Mouse (Mus musculus): ENCODE data around the gene Gsto2.

Gene Gsto2

GRCm38 (mm10) chr19:47919126-47919965 lies 54.0 kb downstream of the Gsto2 start, which contains the start of the genes Cfap43 and Itprip:
Cfap43 (minus strand) TSS chr19:47919287.
Itprip (minus strand) TSS chr19:47919299.
- no peak for TF ChIP-seq GATA4 (IDR thresholded peaks at IDR 0.05; ENCODE audit: insufficient replicate concordance, low read length)

- no peak for TF ChIP-seq GATA4 (IDR thresholded peaks at IDR 0.05; ENCODE audit: insufficient replicate concordance, low read length)
These were observed 54.6 kb downstream of the Gsto2 start for GRCm38 (mm10) chr19:47919966-47920375.

GRCm38 (mm10) chr19:47925819-47926218 lies 60.5 kb downstream of the Gsto2 start:
- TF ChIP-seq GATA4 (IDR thresholded peaks at IDR 0.05; ENCODE audit: insufficient replicate concordance, low read length) = peak; percentile 94; the same call in 1 of the 2 replicates

DNA sequence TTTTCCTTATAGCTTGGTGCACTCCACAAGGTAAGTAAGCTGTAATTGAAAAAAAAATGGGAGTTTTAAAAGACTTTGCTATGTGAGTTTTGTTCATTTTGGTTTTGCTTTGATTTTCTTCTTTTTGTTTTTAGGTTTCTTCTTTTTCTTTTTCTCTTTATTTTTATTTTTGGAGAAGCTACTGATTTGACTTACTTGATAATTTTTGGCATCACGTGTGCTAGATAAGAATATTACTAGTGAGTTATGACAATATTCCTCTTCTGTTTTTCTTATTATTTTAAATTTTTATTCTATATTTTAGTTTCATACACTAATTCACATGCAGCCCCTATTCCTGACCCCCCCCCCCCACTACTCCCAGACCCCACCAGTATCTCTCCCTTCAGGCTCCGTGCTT lies 61.7 kb downstream of the Gsto2 start:
- TF ChIP-seq GATA4 (IDR thresholded peaks at IDR 0.05; ENCODE audit: insufficient replicate concordance, low read length) = no peak

DNA sequence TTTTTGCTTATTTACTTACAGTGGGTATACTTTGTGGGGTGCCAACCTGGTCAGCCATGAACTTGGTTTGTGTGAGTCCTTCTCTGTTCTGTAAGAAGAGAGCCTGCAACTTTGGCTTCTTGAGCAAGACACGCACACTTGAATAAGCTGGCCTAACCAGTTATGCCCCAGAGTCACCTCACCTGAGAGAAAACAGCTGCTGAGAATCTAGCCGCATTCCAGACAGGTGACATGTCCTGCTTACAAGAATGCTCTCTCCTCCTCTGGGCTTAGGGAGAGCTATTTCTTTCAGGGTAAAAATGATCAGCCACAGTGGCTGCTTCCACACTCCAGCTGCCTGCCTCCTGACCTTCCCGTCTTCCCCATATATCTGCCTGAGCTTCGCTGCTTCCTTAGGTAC lies 63.7 kb downstream of the Gsto2 start:
- TF ChIP-seq GATA4 (IDR thresholded peaks at IDR 0.05; ENCODE audit: insufficient replicate concordance, low read length) = no peak

DNA sequence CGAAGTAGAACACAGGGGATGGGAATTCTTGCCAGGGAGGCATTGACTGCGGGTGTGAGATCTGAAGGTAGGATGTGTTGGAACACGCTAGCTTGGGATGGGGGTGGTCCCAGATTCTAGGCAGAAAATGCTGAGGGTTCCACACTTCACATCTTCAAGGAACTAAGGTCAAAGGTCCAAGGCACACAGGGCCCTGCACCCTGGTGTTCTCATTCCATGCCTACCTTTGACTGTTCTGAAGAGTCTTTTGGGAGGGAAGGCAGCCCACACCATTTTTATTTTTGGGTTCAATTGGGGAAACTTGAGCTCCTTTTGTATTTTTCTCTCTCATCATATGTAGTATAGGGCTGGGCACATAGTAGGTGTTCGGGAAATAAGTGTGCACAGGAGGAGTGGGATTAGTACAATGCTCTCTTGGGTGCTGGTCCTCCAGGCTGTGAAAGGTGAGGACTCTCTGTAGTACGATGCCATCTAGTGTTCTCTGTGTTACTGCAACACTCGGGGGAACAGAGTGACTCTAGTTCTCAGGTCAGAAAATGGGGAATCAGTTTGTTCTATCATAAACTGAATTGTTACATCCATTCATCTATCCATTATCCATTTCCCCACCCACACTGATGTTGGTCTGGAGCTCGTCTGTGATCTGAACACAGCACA lies 66.8 kb downstream of the Gsto2 start:
- TF ChIP-seq GATA4 (IDR thresholded peaks at IDR 0.05; ENCODE audit: insufficient replicate concordance, low read length) = no peak

GRCm38 (mm10) chr19:47934146-47934545 lies 68.8 kb downstream of the Gsto2 start:
- TF ChIP-seq GATA4 (IDR thresholded peaks at IDR 0.05; ENCODE audit: insufficient replicate concordance, low read length) = no peak

DNA sequence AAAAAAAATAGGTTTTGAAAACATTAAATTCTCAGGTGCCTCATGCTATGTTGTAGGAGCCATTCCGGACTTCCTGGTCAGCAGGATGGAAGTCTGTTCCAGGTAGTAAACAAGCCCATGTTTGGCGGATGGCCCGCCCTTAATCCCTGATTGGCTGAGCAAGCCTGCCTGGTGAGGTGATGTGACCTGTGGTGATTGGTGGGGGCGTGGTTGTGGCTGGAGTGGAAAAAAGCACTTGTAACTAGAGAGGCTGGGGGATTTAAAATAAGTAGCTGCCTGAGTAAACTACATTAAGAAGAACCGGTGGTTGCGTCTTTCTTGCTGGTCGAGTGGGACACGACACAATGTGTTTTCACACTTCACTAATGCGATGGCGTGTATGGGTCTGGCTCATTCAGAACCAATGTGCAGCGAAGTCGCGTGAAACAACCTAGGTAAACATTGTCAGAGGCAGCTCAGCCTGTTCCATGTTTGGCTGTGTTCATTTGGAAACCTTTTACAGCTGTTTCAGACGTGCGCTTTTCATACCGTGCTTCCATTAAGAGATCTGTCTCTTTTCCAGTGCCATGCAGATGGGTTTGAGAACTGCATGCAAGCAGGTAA lies 69.4 kb downstream of the Gsto2 start:
- TF ChIP-seq GATA4 (IDR thresholded peaks at IDR 0.05; ENCODE audit: insufficient replicate concordance, low read length) = no peak

DNA sequence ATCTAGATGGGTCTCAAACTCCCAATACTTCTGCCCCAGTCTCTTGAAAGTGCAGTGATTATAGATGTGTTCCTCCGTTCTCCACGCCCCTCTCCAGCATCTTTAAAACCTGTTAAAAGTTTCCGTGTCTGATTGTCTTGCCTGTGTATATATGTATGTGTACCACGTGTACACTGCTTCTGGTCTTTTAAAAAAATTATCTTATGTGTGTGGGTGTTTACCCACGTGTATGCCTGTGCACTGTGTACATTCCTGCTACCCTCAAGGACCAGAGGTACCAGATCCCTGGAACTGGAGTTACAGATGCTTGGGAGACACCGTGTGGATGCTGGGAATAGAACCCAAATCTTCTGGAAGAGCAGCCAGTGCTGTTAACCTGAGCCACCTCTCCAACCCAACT lies 70.2 kb downstream of the Gsto2 start:
- TF ChIP-seq GATA4 (IDR thresholded peaks at IDR 0.05; ENCODE audit: insufficient replicate concordance, low read length) = no peak
